8 mouse cellular contexts compared by ENCODE assay signal in the genomic region with DNA sequence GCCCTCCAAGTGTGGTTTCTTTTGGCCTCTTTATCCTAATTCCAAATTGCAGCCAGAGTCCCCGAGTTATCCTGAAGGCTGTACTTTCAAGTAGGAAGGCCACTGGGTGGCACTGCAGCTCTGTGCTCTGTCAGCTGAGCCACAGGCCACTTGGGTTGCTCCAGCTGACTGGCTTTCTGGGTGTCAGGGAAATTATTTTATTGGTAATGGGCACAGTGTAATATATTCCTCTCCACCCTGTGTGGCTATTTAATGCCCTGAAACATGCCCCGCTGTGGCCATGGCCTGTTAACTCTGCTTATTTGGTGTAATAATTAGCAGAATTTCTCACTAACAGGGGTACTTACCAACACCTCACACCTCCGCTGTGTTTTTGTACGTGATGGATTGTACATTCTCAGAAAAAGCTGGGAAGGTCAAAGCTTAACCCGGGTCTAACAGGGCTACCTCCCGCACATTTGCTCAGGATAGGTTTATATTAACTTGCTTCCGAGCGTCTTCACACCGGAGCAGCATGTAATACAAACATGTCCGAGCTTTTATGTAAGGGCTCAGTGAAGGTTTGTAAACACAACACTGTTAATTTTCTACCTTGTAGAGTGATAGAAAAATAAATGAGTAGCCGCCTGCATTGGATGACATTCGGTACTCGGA.
DNase-seq lines count a peak whose midpoint lies in the region; ATAC-seq and TF ChIP-seq lines count a peak whose summit lies in the region.

No protein-coding gene starts in this region.

- no peak overlapping the region for H3K4me2 ChIP-seq in midbrain, embryonic 12.5 days (replicated peaks)

- peak; percentile 82 for TF ChIP-seq CTCF in cortical plate, adult 2 months (IDR thresholded peaks at IDR 0.05; ENCODE audit: extremely low read depth, insufficient read depth, low read length)

- 74% methylated on average over 13 of the region's 13 CpGs for WGBS in midbrain, embryonic 12.5 days

- H3K4me1 ChIP-seq in cortical plate, adult 2 months (ENCODE audit: control insufficient read depth, insufficient read depth, low read length), result peaks cover 7% of the 10 kb centered on the region
- H3K4me1 ChIP-seq in midbrain, embryonic 12.5 days, result peaks cover 56% of the 10 kb centered on the region

- TF ChIP-seq POLR2A in cortical plate, adult 2 months (IDR thresholded peaks at IDR 0.05; ENCODE audit: extremely low read depth, insufficient read depth, low read length), result no peak

- peaks cover 43% of the 10 kb centered on the region for H3K27me3 ChIP-seq in midbrain, embryonic 12.5 days

- intact Hi-C loops in gastrocnemius, postnatal 14 days (cut with DNase I; ENCODE audit: low total_unique reads), result no loop called here
- intact Hi-C loops in left cerebral cortex, postnatal 4 days (cut with DNase I), result loop anchor here (5.0 to 10.0 kb wide), 2 partner anchors 426 to 978 kb away; partner anchors contain the start of genes Irx3 and Irx5

- H3K36me3 ChIP-seq in midbrain, embryonic 12.5 days, result no peaks in the 10 kb centered on the region

- no peak overlapping the region for H3K4me3 ChIP-seq in cortical plate, adult 2 months (ENCODE audit: insufficient read depth, low read length)
- no peak overlapping the region for H3K4me3 ChIP-seq in midbrain, embryonic 12.5 days

- peak; percentile 52; the same call in 1 of the 2 replicates for ATAC-seq in midbrain, embryonic 12.5 days (ENCODE audit: low FRiP score, low read depth)
- no peak for ATAC-seq in monocyte, adult 5-6 weeks (replicated peaks; ENCODE audit: insufficient number of reproducible peaks, low FRiP score, low TSS enrichment, poor library complexity, severe bottlenecking)

- no peak overlapping the region for H3K27ac ChIP-seq in cortical plate, adult 2 months (ENCODE audit: insufficient read depth, low read length)
- no peak overlapping the region for H3K27ac ChIP-seq in midbrain, embryonic 12.5 days (replicated peaks)

- H3K9me3 ChIP-seq in midbrain, embryonic 12.5 days, result no peaks in the 10 kb centered on the region

- peak; percentile 77 for DNase-seq in adrenal gland, adult 2 months
- DNase-seq in gastrocnemius, postnatal 14 days, result peak; percentile 80
- peak; percentile 88 for DNase-seq in kidney, adult 18-20 months
- peak; percentile 85 for DNase-seq in left cerebral cortex, postnatal 4 days
- peak; percentile 14 to 36 for DNase-seq in spleen, postnatal 14 days (ENCODE audit: low spot score in 2 of 2)

- H3K9ac ChIP-seq in midbrain, embryonic 12.5 days (replicated peaks), result no peak overlapping the region

Comparison
In these comparisons a context has a peak if more than half of its experiments do, and no peak if none do; other contexts are left out.
1. DNase-seq: peak in every context shown above with its lines; median percentile 88 in kidney, adult 18-20 months; 85 in left cerebral cortex, postnatal 4 days; 80 in gastrocnemius, postnatal 14 days; 77 in adrenal gland, adult 2 months; 25 in spleen, postnatal 14 days.